Mouse (Mus musculus): ENCODE data around the gene Gm20388. TPM values are rescaled to one million over a fixed set of nuclear protein-coding genes. Genes with fewer than 3 reads are reported as not detected.

Gene Gm20388
- polyA plus RNA-seq, 2 experiments: 8.5 TPM; not detected in 1

DNA sequence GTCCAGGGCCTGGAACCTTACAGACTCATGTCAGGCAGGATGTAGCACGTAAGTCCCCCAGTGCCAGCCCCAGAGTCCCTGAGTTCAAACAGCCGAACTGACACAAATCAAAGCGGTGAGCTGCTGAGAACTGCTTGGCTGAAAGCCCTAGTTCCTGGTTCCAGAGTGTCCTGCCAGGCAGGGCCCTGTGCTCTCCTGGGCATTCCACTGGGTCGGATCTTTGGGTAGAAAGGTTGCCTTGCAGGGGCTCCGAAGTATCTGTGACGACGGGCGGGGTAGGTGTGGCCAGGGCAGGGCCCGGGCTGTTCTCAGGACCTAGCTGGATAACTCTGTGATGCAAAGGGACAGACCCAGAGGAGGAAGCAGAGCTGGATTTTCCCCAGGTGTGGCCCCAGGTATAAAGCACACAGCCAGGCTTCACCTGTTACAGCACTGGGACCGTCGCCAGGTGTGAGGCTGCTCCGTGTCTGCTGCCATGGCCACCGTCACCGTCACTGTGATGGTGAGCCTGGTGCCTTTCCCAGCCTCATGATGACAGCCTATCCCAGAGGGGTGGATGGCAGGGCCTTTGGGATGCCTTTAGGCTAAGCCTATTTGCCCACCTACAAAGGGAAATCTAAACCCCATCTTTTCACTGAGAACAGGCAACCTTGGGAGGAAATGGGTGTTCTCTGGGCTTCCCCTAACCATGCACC is 2510.9 kb downstream of the Gm20388 start, which contains the start of gene Il17c:
Il17c (plus strand) TSS at position 645 of the 695 bp plus-strand sequence.
- Histone ChIP-seq H3K27ac (no peak within 1 kb of the TSS), H3K9me3 (ENCODE audit: control insufficient read depth, low read length) (no peaks in the 10 kb centered on the region), H3K4me2 (ENCODE audit: low read depth) (no peak within 1 kb of the TSS), H3K27me3 (ENCODE audit: control insufficient read depth, insufficient read depth, low read length) (no peaks in the 10 kb centered on the region), H3K9ac (replicated peaks) (no peak within 1 kb of the TSS), H3K4me1 (replicated peaks; ENCODE audit: control insufficient read depth in 2 of 2, insufficient read depth in 2 of 2, low read length in 1 of 2) (no peaks in the 10 kb centered on the region), H3K36me3 (replicated peaks; ENCODE audit: control insufficient read depth, insufficient read depth, low read depth) (peaks cover 4% of the 10 kb centered on the region), H3K4me3 (ENCODE audit: insufficient read depth in 1 of 2, low read depth in 2 of 2, low read length in 2 of 2) (no peak within 1 kb of the TSS)
- DNase-seq (ENCODE audit: low read depth in 3 of 3, low spot score in 3 of 3): no peak
- TF ChIP-seq CTCF (IDR thresholded peaks at IDR 0.05; ENCODE audit: low read depth) (no peak), EP300 (IDR thresholded peaks at IDR 0.05; ENCODE audit: low read depth) (no peak)
- no peak for ATAC-seq (ENCODE audit: insufficient read depth)
- 62% methylated on average over 14 of the region's 14 CpGs for WGBS (ENCODE audit: insufficient replicate concordance)

DNA sequence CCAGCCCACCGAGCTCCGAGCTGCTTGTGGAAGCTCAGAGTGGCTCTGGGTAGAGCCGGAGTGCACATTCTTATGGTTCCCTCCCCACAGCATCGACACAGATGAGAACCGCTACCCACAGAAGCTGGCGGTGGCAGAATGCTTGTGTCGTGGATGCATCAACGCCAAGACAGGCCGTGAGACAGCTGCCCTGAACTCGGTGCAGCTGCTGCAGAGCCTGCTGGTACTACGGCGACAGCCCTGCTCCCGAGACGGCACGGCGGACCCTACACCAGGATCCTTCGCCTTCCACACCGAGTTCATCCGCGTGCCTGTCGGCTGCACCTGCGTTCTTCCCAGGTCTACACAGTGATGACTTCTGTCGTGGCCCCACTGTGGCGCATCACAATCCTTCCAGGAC is 2512.6 kb downstream of the Gm20388 start:
- WGBS (ENCODE audit: insufficient replicate concordance): 84% methylated on average over 24 of the region's 24 CpGs
- no peaks in the 10 kb centered on the region for H3K27me3 ChIP-seq (ENCODE audit: control insufficient read depth, insufficient read depth, low read length)
- no peak for TF ChIP-seq EP300 (IDR thresholded peaks at IDR 0.05; ENCODE audit: low read depth)
- no peak for TF ChIP-seq CTCF (IDR thresholded peaks at IDR 0.05; ENCODE audit: low read depth)
- no peak overlapping the region for H3K4me3 ChIP-seq (ENCODE audit: insufficient read depth in 1 of 2, low read depth in 2 of 2, low read length in 2 of 2)
- no peaks in the 10 kb centered on the region for H3K36me3 ChIP-seq (replicated peaks; ENCODE audit: control insufficient read depth, insufficient read depth, low read depth)
- DNase-seq (ENCODE audit: low read depth in 3 of 3, low spot score in 3 of 3): no peak
- H3K9ac ChIP-seq (replicated peaks): no peak overlapping the region
- ATAC-seq (ENCODE audit: insufficient read depth): no peak
- no peak overlapping the region for H3K4me2 ChIP-seq (ENCODE audit: low read depth)
- no peaks in the 10 kb centered on the region for H3K9me3 ChIP-seq (ENCODE audit: control insufficient read depth, low read length)
- no peak overlapping the region for H3K27ac ChIP-seq
- no peaks in the 10 kb centered on the region for H3K4me1 ChIP-seq (replicated peaks; ENCODE audit: control insufficient read depth in 2 of 2, insufficient read depth in 2 of 2, low read length in 1 of 2)

DNA sequence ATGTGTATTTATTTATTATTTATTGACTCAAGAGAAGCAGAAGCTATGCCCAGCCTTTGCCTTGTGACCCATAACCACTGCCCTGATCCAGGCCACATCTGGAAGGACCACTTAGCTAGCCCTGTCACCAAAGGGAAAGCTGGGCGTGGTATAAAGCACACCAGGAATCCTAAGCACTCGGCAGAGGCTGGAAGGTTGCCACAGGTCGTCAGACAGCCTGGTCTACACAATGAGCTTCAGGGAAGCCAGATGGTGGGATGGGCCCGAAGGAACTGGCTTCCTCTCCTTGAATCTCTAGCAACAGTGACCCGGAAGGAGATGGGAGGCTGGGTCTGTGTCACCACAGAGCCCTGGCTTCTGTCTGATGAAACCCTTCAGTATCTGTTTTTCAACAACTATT is 2513.0 kb downstream of the Gm20388 start:
- no peak overlapping the region for H3K4me2 ChIP-seq (ENCODE audit: low read depth)
- H3K27me3 ChIP-seq (ENCODE audit: control insufficient read depth, insufficient read depth, low read length): no peaks in the 10 kb centered on the region
- 55% methylated on average over 5 of the region's 5 CpGs for WGBS (ENCODE audit: insufficient replicate concordance)
- no peaks in the 10 kb centered on the region for H3K4me1 ChIP-seq (replicated peaks; ENCODE audit: control insufficient read depth in 2 of 2, insufficient read depth in 2 of 2, low read length in 1 of 2)
- H3K36me3 ChIP-seq (replicated peaks; ENCODE audit: control insufficient read depth, insufficient read depth, low read depth): no peaks in the 10 kb centered on the region
- no peak overlapping the region for H3K27ac ChIP-seq
- no peak overlapping the region for H3K4me3 ChIP-seq (ENCODE audit: insufficient read depth in 1 of 2, low read depth in 2 of 2, low read length in 2 of 2)
- no peak for DNase-seq (ENCODE audit: low read depth in 3 of 3, low spot score in 3 of 3)
- ATAC-seq (ENCODE audit: insufficient read depth): no peak
- TF ChIP-seq CTCF (IDR thresholded peaks at IDR 0.05; ENCODE audit: low read depth) (no peak), EP300 (IDR thresholded peaks at IDR 0.05; ENCODE audit: low read depth) (no peak)
- no peaks in the 10 kb centered on the region for H3K9me3 ChIP-seq (ENCODE audit: control insufficient read depth, low read length)
- no peak overlapping the region for H3K9ac ChIP-seq (replicated peaks)

DNA sequence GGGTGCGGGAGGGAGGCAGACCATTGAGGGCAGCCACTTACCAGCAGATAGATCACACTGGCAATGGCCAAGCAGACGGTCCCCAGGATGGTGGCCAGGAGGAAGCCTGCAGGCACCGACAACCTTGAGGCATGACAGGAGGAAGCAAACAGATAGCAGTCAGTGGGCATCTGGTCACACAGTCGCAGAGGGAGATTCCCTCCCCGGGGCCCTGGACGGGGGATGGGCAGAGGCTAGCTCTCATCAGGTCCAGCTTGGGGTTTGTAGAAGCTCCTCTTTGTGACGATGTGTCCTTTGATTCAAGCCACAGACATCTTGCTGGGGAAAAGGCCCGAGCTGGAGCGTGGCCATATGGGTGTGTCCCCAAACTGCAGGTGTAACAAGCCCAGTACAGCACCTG is 2515.5 kb downstream of the Gm20388 start:
- H3K4me3 ChIP-seq (ENCODE audit: insufficient read depth in 1 of 2, low read depth in 2 of 2, low read length in 2 of 2): no peak overlapping the region
- no peak overlapping the region for H3K4me2 ChIP-seq (ENCODE audit: low read depth)
- ATAC-seq (ENCODE audit: insufficient read depth) (no peak), DNase-seq (ENCODE audit: low read depth in 3 of 3, low spot score in 3 of 3) (no peak)
- H3K9ac ChIP-seq (replicated peaks): no peak overlapping the region
- H3K4me1 ChIP-seq (replicated peaks; ENCODE audit: control insufficient read depth in 2 of 2, insufficient read depth in 2 of 2, low read length in 1 of 2): peaks cover 0 to 5% of the 10 kb centered on the region in 2 experiments; a peak in 1 of 4 replicates
- no peaks in the 10 kb centered on the region for H3K36me3 ChIP-seq (replicated peaks; ENCODE audit: control insufficient read depth, insufficient read depth, low read depth)
- no peaks in the 10 kb centered on the region for H3K27me3 ChIP-seq (ENCODE audit: control insufficient read depth, insufficient read depth, low read length)
- H3K27ac ChIP-seq: no peak overlapping the region
- WGBS (ENCODE audit: insufficient replicate concordance): 46% methylated on average over 9 of the region's 9 CpGs
- H3K9me3 ChIP-seq (ENCODE audit: control insufficient read depth, low read length): no peaks in the 10 kb centered on the region
- TF ChIP-seq EP300 (IDR thresholded peaks at IDR 0.05; ENCODE audit: low read depth) (no peak), CTCF (IDR thresholded peaks at IDR 0.05; ENCODE audit: low read depth) (no peak)

DNA sequence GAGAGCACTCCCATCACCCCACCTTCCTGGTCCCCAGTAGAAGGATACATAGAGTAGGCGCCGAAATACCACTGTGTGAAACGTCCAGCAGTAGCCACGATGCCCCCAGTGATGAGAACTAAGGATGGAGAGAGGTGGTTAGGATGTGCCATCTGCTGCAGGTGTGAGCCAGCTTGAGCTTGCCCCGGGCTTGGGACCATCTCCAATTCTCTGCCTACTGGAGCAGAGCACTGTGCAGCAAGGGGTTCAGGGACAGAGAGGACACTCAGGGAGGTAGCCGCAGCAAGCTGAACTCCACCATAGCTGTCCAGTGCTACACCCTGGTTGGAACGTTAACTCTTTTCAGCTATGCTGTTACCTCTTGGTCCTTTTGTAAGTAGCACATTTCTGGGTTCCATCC is 2517.0 kb downstream of the Gm20388 start:
- peaks cover 0 to 12% of the 10 kb centered on the region in 2 experiments; a peak in 2 of 4 replicates for H3K4me1 ChIP-seq (replicated peaks; ENCODE audit: control insufficient read depth in 2 of 2, insufficient read depth in 2 of 2, low read length in 1 of 2)
- no peaks in the 10 kb centered on the region for H3K27me3 ChIP-seq (ENCODE audit: control insufficient read depth, insufficient read depth, low read length)
- H3K4me3 ChIP-seq (ENCODE audit: insufficient read depth in 1 of 2, low read depth in 2 of 2, low read length in 2 of 2): no peak overlapping the region
- no peaks in the 10 kb centered on the region for H3K9me3 ChIP-seq (ENCODE audit: control insufficient read depth, low read length)
- ATAC-seq (ENCODE audit: insufficient read depth) (no peak), DNase-seq (ENCODE audit: low read depth in 3 of 3, low spot score in 3 of 3) (no peak)
- no peak overlapping the region for H3K9ac ChIP-seq (replicated peaks)
- no peaks in the 10 kb centered on the region for H3K36me3 ChIP-seq (replicated peaks; ENCODE audit: control insufficient read depth, insufficient read depth, low read depth)
- no peak overlapping the region for H3K27ac ChIP-seq
- WGBS (ENCODE audit: insufficient replicate concordance): 77% methylated on average over 7 of the region's 7 CpGs
- no peak overlapping the region for H3K4me2 ChIP-seq (ENCODE audit: low read depth)
- TF ChIP-seq EP300 (IDR thresholded peaks at IDR 0.05; ENCODE audit: low read depth) (no peak), CTCF (IDR thresholded peaks at IDR 0.05; ENCODE audit: low read depth) (no peak)

All from liver, embryonic 14.5 days (tissue).